Mouse (Mus musculus) CH12.LX (cell line): ENCODE data around the gene Acox2. TPM values are rescaled to one million over a fixed set of nuclear protein-coding genes. Genes with fewer than 3 reads are reported as not detected.

Experiments
- DNase-seq: peaks from one replicate; pipeline ENCODE4 v3.0.0-alpha.2; 2013; ENCODE audit errors: extremely low read depth
- H3K27ac ChIP-seq: 2 replicates; pipeline ENCODE4 v1.5.1; 2012; ENCODE audit warnings: low read depth, mild to moderate bottlenecking, control low read depth, moderate library complexity; ENCODE audit not compliant: insufficient read depth
- H3K27me3 ChIP-seq: replicated peaks from 2 replicates; pipeline ENCODE3; 2012; ENCODE audit warnings: inconsistent platforms
- H3K36me3 ChIP-seq, 2 experiments: replicated peaks in 1 of 2; 2 replicates each; pipeline versions ENCODE3 to v1.6.1; 2012; ENCODE audit warnings: inconsistent platforms in 1 of 2, low read length in 1 of 2, mild to moderate bottlenecking in 1 of 2, mixed read lengths in 1 of 2, moderate library complexity in 1 of 2; ENCODE audit not compliant: control insufficient read depth in 1 of 2, insufficient read depth in 1 of 2
- H3K4me1 ChIP-seq, 2 experiments: 2 replicates each; pipeline ENCODE4 v1.6.1; 2012; ENCODE audit warnings: inconsistent platforms in 1 of 2, moderate library complexity in 1 of 2; ENCODE audit not compliant: insufficient read depth in 2 of 2, control insufficient read depth in 1 of 2
- H3K4me2 ChIP-seq: 2 replicates; pipeline ENCODE4 v1.6.1; 2012; ENCODE audit warnings: low read depth, mild to moderate bottlenecking, control low read depth; ENCODE audit not compliant: poor library complexity, insufficient read depth, severe bottlenecking
- H3K4me3 ChIP-seq, 3 experiments: fragments of 150-350 bp in 1 of 3; sonication (generic) in 1 of 3; replicated peaks in 1 of 3; 2 replicates each; pipeline versions ENCODE3 to v1.5.1; 2011 to 2012; ENCODE audit warnings: low read depth in 2 of 3, low read length in 2 of 3, mild to moderate bottlenecking in 2 of 3, moderate library complexity in 2 of 3, control low read depth in 1 of 3, improper control_type of control experiment in 1 of 3, inconsistent platforms in 1 of 3, mixed read lengths in 1 of 3; ENCODE audit not compliant: poor library complexity in 1 of 3
- H3K79me2 ChIP-seq: replicated peaks from 2 replicates; pipeline ENCODE4 v1.6.1; 2012; ENCODE audit warnings: mild to moderate bottlenecking, moderate library complexity; ENCODE audit not compliant: control insufficient read depth, poor library complexity, insufficient read depth, severe bottlenecking; ENCODE audit errors: extremely low read depth
- H3K9ac ChIP-seq: 2 replicates; pipeline ENCODE4 v1.6.1; 2012; ENCODE audit warnings: low read depth, mild to moderate bottlenecking, control low read depth, moderate library complexity; ENCODE audit not compliant: insufficient read depth
- H3K9me3 ChIP-seq: replicated peaks from 2 replicates; pipeline ENCODE3; 2012; ENCODE audit warnings: low read length, inconsistent platforms, mixed read lengths
- CTCF ChIP-seq, 2 experiments: IDR thresholded peaks in 1 of 2; conservative IDR thresholded peaks in 1 of 2; 2 replicates each; pipeline ENCODE4 v1.5.1; 2011 to 2012; ENCODE audit warnings: low read depth in 2 of 2, low read length in 2 of 2, improper control_type of control experiment in 1 of 2, inconsistent platforms in 1 of 2, mild to moderate bottlenecking in 1 of 2, moderate library complexity in 1 of 2
- EP300 ChIP-seq: IDR thresholded peaks from 2 replicates; pipeline ENCODE4 v1.6.1; 2011; ENCODE audit warnings: low read length, improper control_type of control experiment
- ETS1 ChIP-seq: conservative IDR thresholded peaks from 2 replicates; pipeline ENCODE4 v1.6.1; 2012; ENCODE audit warnings: low read depth, mild to moderate bottlenecking, inconsistent platforms, low read length, improper control_type of control experiment, moderate library complexity
- HCFC1 ChIP-seq: IDR thresholded peaks from 2 replicates; pipeline ENCODE4 v1.6.1; 2012; ENCODE audit warnings: low read depth, mild to moderate bottlenecking, inconsistent platforms, low read length, improper control_type of control experiment
- JUN ChIP-seq: IDR thresholded peaks from 2 replicates; pipeline ENCODE4 v1.6.1; 2011; ENCODE audit warnings: low read depth, mild to moderate bottlenecking, low read length, improper control_type of control experiment, moderate library complexity; ENCODE audit not compliant: insufficient read depth
- KAT2A ChIP-seq: IDR thresholded peaks from 2 replicates; pipeline ENCODE4 v1.6.1; 2012; ENCODE audit warnings: low read length, improper control_type of control experiment, inconsistent platforms; ENCODE audit not compliant: insufficient replicate concordance
- MAX ChIP-seq: IDR thresholded peaks from 2 replicates; pipeline ENCODE4 v1.6.1; 2011; ENCODE audit warnings: low read length, improper control_type of control experiment
- MEF2A ChIP-seq: IDR thresholded peaks from 2 replicates; pipeline ENCODE4 v1.6.1; 2014; ENCODE audit warnings: low read depth, mild to moderate bottlenecking, inconsistent platforms, low read length, improper control_type of control experiment, borderline replicate concordance
- NELFE ChIP-seq: IDR thresholded peaks from 2 replicates; pipeline ENCODE4 v1.6.1; 2011; ENCODE audit warnings: low read depth, low read length, improper control_type of control experiment
- RCOR1 ChIP-seq: conservative IDR thresholded peaks from 2 replicates; pipeline ENCODE4 v1.6.1; 2012; ENCODE audit warnings: low read depth, mild to moderate bottlenecking, inconsistent platforms, low read length, improper control_type of control experiment
- TBP ChIP-seq: conservative IDR thresholded peaks from 2 replicates; pipeline ENCODE4 v1.6.1; 2011; ENCODE audit warnings: low read depth, low read length, improper control_type of control experiment
- TCF12 ChIP-seq: IDR thresholded peaks from 2 replicates; pipeline ENCODE4 v1.6.1; 2014; ENCODE audit warnings: low read depth, mild to moderate bottlenecking, inconsistent platforms, low read length, improper control_type of control experiment
- USF1 ChIP-seq: IDR thresholded peaks from 2 replicates; pipeline ENCODE4 v1.6.1; 2014; ENCODE audit warnings: low read depth, mild to moderate bottlenecking, inconsistent platforms, low read length, improper control_type of control experiment
- ZKSCAN1 ChIP-seq: IDR thresholded peaks from 2 replicates; pipeline ENCODE4 v1.6.1; 2012; ENCODE audit warnings: low read depth, inconsistent platforms, low read length, improper control_type of control experiment, borderline replicate concordance
- ZNF384 ChIP-seq: IDR thresholded peaks from 2 replicates; pipeline ENCODE4 v1.6.1; 2012; ENCODE audit warnings: low read depth, low read length, improper control_type of control experiment, inconsistent platforms
- dilution Hi-C: fragments of 300-500 bp; cut with MboI; formaldehyde crosslinking; loops from 2 replicates; pipeline ENCODE4 v1.14.3; 2020; ENCODE audit warnings: low sequenced_read_pairs; ENCODE audit not compliant: extremely low pct_unique_long_range_greater_than_20kb, extremely low pct_ligation_motif_present
- in situ Hi-C: fragments of 300-500 bp; cut with MboI; formaldehyde crosslinking; loops from 3 replicates; pipeline ENCODE4 v1.14.3; 2019; ENCODE audit warnings: low sequenced_read_pairs, low pct_ligation_motif_present, low pct_unique_long_range_greater_than_20kb, mixed read lengths
- polyA plus RNA-seq: library from polyadenylated mRNA; unstranded; fragments of >175 nt; gene quantifications from 2 replicates; pipeline ENCODE4 v1.2.1, GENCODE M21; 2012; ENCODE audit warnings: low read depth; ENCODE audit not compliant: insufficient read length
- total RNA-seq, 2 experiments: library from RNA; depleted of rRNA; stranded (reverse); fragments of 300-350 nt in 1 of 2; fragments of >200 nt in 1 of 2; gene quantifications; 2 replicates each; pipeline ENCODE4 v1.2.3; 2012 to 2014

Acox2 gene
- total and polyA plus RNA-seq, 3 experiments, result not detected

DNA sequence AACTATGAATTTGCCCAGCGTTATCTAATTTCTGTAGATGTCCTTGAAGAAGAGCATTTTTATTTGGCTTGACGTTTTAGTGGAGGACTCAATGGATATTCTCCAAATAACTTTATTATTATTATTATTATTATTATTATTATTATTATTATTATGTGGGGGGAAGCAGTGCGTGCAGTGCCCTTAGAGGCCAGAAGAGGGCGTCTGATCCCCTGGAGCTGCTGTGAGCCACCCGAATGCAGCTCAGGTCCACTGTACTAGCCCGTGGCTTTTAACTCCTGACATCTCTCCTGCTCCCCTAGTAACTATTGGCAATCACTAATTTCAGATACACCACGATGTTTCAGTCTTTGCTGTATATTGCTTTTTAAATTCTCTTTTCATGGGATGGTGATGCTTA, 38.8 kb downstream of the Acox2 start:
- Histone ChIP-seq H3K9ac (no peak overlapping the region), H3K4me1 (peaks cover 4 to 23% of the 10 kb centered on the region in 2 experiments), H3K36me3 (peaks cover 0 to 4% of the 10 kb centered on the region in 2 experiments), H3K79me2 (no peaks in the 10 kb centered on the region), H3K27ac (no peak overlapping the region), H3K9me3 (no peaks in the 10 kb centered on the region), H3K4me2 (no peak overlapping the region), H3K27me3 (peaks cover 3% of the 10 kb centered on the region), H3K4me3 (no peak overlapping the region)
- DNase-seq, result no peak
- in situ Hi-C loops, result no loop called here
- TF ChIP-seq NELFE (no peak), CTCF (conservative IDR thresholded peaks at IDR 0.05 in 1 of 2, IDR thresholded peaks at IDR 0.05 in 1 of 2; ENCODE audit: low read depth in 2 of 2, low read length in 2 of 2) (peak; percentile 41 to 60)
- dilution Hi-C loops, result no loop called here

DNA sequence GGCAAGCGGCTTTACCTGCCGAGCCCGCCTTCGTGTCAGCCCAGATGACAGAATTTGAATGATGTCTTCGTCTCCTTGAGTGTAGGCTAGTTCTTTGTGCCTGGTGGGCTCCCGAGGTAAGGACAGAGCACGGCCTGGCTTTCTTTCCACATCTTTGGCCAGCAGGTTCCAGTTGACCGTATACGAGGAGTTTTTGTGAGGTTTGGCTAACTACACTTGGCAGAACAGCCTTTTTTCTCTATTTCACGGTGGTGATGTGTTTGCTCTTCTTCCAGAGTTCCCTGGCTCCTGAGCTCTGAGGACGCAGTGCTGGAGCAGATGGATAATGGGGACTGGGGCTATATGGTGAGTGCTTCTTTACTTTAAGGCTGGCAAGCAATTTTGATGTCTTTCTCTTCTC, 39.3 kb downstream of the Acox2 start:
- H3K27me3 ChIP-seq, result peaks cover 4% of the 10 kb centered on the region
- H3K9me3 ChIP-seq, result no peaks in the 10 kb centered on the region
- no peak overlapping the region for H3K4me3 ChIP-seq
- no peak for TF ChIP-seq KAT2A
- no peak for TF ChIP-seq JUN
- no peak for TF ChIP-seq TCF12
- TF ChIP-seq ZKSCAN1, result no peak
- no peak for TF ChIP-seq MAX
- no peak for TF ChIP-seq USF1
- TF ChIP-seq RCOR1, result no peak
- no peak for TF ChIP-seq HCFC1
- no peak for TF ChIP-seq MEF2A
- no peak for TF ChIP-seq ZNF384
- TF ChIP-seq ETS1, result no peak
- TF ChIP-seq TBP, result no peak
- no peak for TF ChIP-seq EP300
- no peak overlapping the region for H3K4me2 ChIP-seq
- H3K36me3 ChIP-seq, result peaks cover 0 to 4% of the 10 kb centered on the region in 2 experiments
- peaks cover 4 to 24% of the 10 kb centered on the region in 2 experiments for H3K4me1 ChIP-seq
- no peak overlapping the region for H3K9ac ChIP-seq
- H3K79me2 ChIP-seq, result no peaks in the 10 kb centered on the region
- in situ Hi-C loops, result no loop called here
- dilution Hi-C loops, result no loop called here
- DNase-seq, result no peak
- no peak overlapping the region for H3K27ac ChIP-seq
